Mouse (Mus musculus): ENCODE results near the gene Il22ra1. TPM values are rescaled to one million over a fixed set of nuclear protein-coding genes. Genes with fewer than 3 reads are reported as not detected.

The Il22ra1 gene
- polyA plus RNA-seq, 1 experiment from 2014 or later, result not detected

Other genes starting within 250 kb of the Il22ra1 start
- gene Stpg1, start 233.4 kb upstream of the Il22ra1 start, polyA plus RNA-seq (2016; fragmentation: Nextera tagmentation; extraction: Ambion mirVana), result 0.23 TPM in 1 of 2 replicates, not detected in the other
- 2.6 and 3.1 TPM in 2 replicates for gene Nipal3, start 233.1 kb upstream of the Il22ra1 start, polyA plus RNA-seq (2016; fragmentation: Nextera tagmentation; extraction: Ambion mirVana)
- 13.2 and 15.4 TPM in 2 replicates for gene Grhl3, start 154.5 kb upstream of the Il22ra1 start, polyA plus RNA-seq (2016; fragmentation: Nextera tagmentation; extraction: Ambion mirVana)
- gene Ifnlr1, start 41.9 kb upstream of the Il22ra1 start, polyA plus RNA-seq (2016; fragmentation: Nextera tagmentation; extraction: Ambion mirVana), result 1.4 and 1.8 TPM in 2 replicates
- gene Myom3, start 31.5 kb downstream of the Il22ra1 start, polyA plus RNA-seq (2016; fragmentation: Nextera tagmentation; extraction: Ambion mirVana), result 1.1 and 1.3 TPM in 2 replicates
- gene Srsf10, start 127.6 kb downstream of the Il22ra1 start, polyA plus RNA-seq (2016; fragmentation: Nextera tagmentation; extraction: Ambion mirVana), result 342 and 361 TPM in 2 replicates
- 177 and 187 TPM in 2 replicates for gene Pnrc2, start 145.7 kb downstream of the Il22ra1 start, polyA plus RNA-seq (2016; fragmentation: Nextera tagmentation; extraction: Ambion mirVana)
- gene Cnr2, start 167.2 kb downstream of the Il22ra1 start, polyA plus RNA-seq (2016; fragmentation: Nextera tagmentation; extraction: Ambion mirVana), result 0.19 and 0.38 TPM in 2 replicates
- 51.6 and 59.7 TPM in 2 replicates for gene Fuca1, start 192.6 kb downstream of the Il22ra1 start, polyA plus RNA-seq (2016; fragmentation: Nextera tagmentation; extraction: Ambion mirVana)
- gene Hmgcl, start 218.3 kb downstream of the Il22ra1 start, polyA plus RNA-seq (2016; fragmentation: Nextera tagmentation; extraction: Ambion mirVana), result 76.3 and 81.5 TPM in 2 replicates
- gene Gale, start 235.6 kb downstream of the Il22ra1 start, polyA plus RNA-seq (2016; fragmentation: Nextera tagmentation; extraction: Ambion mirVana), result 29.1 and 31.2 TPM in 2 replicates
- 124 and 126 TPM in 2 replicates for gene Lypla2, start 244.5 kb downstream of the Il22ra1 start, polyA plus RNA-seq (2016; fragmentation: Nextera tagmentation; extraction: Ambion mirVana)